18 mouse cellular contexts compared by ENCODE assay signal in genomic region chr2:66081876-66082275, GRCm38 (mm10). TPM values are rescaled to one million over a fixed set of nuclear protein-coding genes. Genes with fewer than 3 reads are reported as not detected.
DNase-seq lines count a peak whose midpoint lies in the region; ATAC-seq and TF ChIP-seq lines count a peak whose summit lies in the region.
"Had no signal": no experiment of that assay in that cellular context is flagged by ENCODE, and none has a peak within 500 bp of the region (broad histone marks: within the 10 kb centered on the region; RNA-seq: fewer than 3 reads in every experiment).

No protein-coding gene starts in this region.

- no peak overlapping the region for H3K4me3 ChIP-seq in lung, postnatal 0 days (ENCODE audit: low read depth, low read length)
- H3K4me3 ChIP-seq: embryonic facial prominence, embryonic 12.5 days; heart, adult 2 months; limb, embryonic 12.5 days had no signal

- no peak for TF ChIP-seq CTCF in lung, postnatal 0 days (IDR thresholded peaks at IDR 0.05)

- 35% methylated on average over 4 of the region's 4 CpGs for WGBS in lung, postnatal 0 days

- H3K27me3 ChIP-seq in lung, postnatal 0 days (replicated peaks; ENCODE audit: insufficient read depth, low read length) = no peaks in the 10 kb centered on the region
- H3K27me3 ChIP-seq: limb, embryonic 12.5 days had no signal

- no peak overlapping the region for H3K9ac ChIP-seq in lung, postnatal 0 days (replicated peaks; ENCODE audit: low read depth)
- H3K9ac ChIP-seq: embryonic facial prominence, embryonic 12.5 days; limb, embryonic 12.5 days had no signal

- DNase-seq in cerebellum, postnatal 10 days = peak; percentile 82 to 86
- no peak for DNase-seq in cerebellum, postnatal 36 days
- peak; percentile 11 to 19 for DNase-seq in kidney, postnatal 4 days
- no peak for DNase-seq in kidney, adult 9 months
- DNase-seq in Muller cell, postnatal 12 days (ENCODE audit: inconsistent ontology term) = peak; percentile 73
- peak; percentile 57 for DNase-seq in lung, postnatal 0 days (ENCODE audit: low spot score)
- DNase-seq in spleen, adult 12 weeks (ENCODE audit: low spot score) = no peak
- DNase-seq in embryo, embryonic 11 days = no peak
- DNase-seq: B cell, adult 2 months; cerebellum, adult 18-20 months; heart, adult 2 months; kidney, adult 18-20 months; layer of hippocampus, adult 9-11 months; thymus, adult 2 months had no signal

- no peak overlapping the region for H3K4me2 ChIP-seq in lung, postnatal 0 days (replicated peaks; ENCODE audit: low read depth, low read length)
- H3K4me2 ChIP-seq: embryonic facial prominence, embryonic 12.5 days; limb, embryonic 12.5 days had no signal

- ATAC-seq in lung, postnatal 0 days = peak; percentile 44; the same call in 1 of the 2 replicates
- ATAC-seq: forebrain, embryonic 16.5 days had no signal

- TF ChIP-seq EP300 in lung, postnatal 0 days (IDR thresholded peaks at IDR 0.05) = no peak

- no peaks in the 10 kb centered on the region for H3K36me3 ChIP-seq in lung, postnatal 0 days (ENCODE audit: insufficient read depth, low read length)
- H3K36me3 ChIP-seq: embryonic facial prominence, embryonic 12.5 days; G1E; limb, embryonic 12.5 days had no signal

- H3K27ac ChIP-seq in lung, postnatal 0 days (ENCODE audit: low read length) = no peak overlapping the region
- H3K27ac ChIP-seq: embryonic facial prominence, embryonic 12.5 days; heart, adult 2 months; limb, embryonic 12.5 days had no signal

- no peaks in the 10 kb centered on the region for H3K4me1 ChIP-seq in lung, postnatal 0 days (ENCODE audit: insufficient read depth, low read depth, low read length)
- H3K4me1 ChIP-seq: embryonic facial prominence, embryonic 12.5 days; limb, embryonic 12.5 days had no signal

- no peaks in the 10 kb centered on the region for H3K9me3 ChIP-seq in lung, postnatal 0 days (ENCODE audit: low read length)
- H3K9me3 ChIP-seq: embryonic facial prominence, embryonic 12.5 days; limb, embryonic 12.5 days had no signal

RNA-seq across cellular contexts. Expression of gene Galnt3, which starts 42.9 kb away (rescaled TPM):
- 11.3 and 14.0 TPM in 2 replicates for polyA plus RNA-seq in lung, postnatal 0 days (2015; fragmentation: Nextera tagmentation; extraction: Ambion mirVana)
- polyA plus RNA-seq: G1E had no signal

Comparison
In these comparisons a context has a peak if more than half of its experiments do, and no peak if none do; other contexts are left out.
1. DNase-seq: peak in cerebellum, postnatal 10 days (2 of 2), kidney, postnatal 4 days (2 of 2), Muller cell, postnatal 12 days (single experiment) and lung, postnatal 0 days (single experiment); none in cerebellum, postnatal 36 days (0 of 2), kidney, adult 9 months (single experiment), spleen, adult 12 weeks (single experiment) and embryo, embryonic 11 days (single experiment).